Mouse (Mus musculus) small intestine, adult 2 months (tissue): ENCODE results near the gene Ndufv2.

Source experiments
- CTCF ChIP-seq: fragments of 200-500 bp; IDR thresholded peaks from 2 replicates; pipeline ENCODE4 v1.5.1; 2012; ENCODE audit warnings: low read depth, mild to moderate bottlenecking, control low read depth, inconsistent platforms, low read length, moderate library complexity, mixed read lengths; ENCODE audit not compliant: insufficient replicate concordance, insufficient read length; ENCODE audit errors: extremely low read depth
- POLR2A ChIP-seq: fragments of 200-500 bp; IDR thresholded peaks from 2 replicates; pipeline ENCODE4 v1.6.1; 2012; ENCODE audit warnings: low read depth, mild to moderate bottlenecking, control low read depth, inconsistent platforms, low read length, moderate library complexity

DNA sequence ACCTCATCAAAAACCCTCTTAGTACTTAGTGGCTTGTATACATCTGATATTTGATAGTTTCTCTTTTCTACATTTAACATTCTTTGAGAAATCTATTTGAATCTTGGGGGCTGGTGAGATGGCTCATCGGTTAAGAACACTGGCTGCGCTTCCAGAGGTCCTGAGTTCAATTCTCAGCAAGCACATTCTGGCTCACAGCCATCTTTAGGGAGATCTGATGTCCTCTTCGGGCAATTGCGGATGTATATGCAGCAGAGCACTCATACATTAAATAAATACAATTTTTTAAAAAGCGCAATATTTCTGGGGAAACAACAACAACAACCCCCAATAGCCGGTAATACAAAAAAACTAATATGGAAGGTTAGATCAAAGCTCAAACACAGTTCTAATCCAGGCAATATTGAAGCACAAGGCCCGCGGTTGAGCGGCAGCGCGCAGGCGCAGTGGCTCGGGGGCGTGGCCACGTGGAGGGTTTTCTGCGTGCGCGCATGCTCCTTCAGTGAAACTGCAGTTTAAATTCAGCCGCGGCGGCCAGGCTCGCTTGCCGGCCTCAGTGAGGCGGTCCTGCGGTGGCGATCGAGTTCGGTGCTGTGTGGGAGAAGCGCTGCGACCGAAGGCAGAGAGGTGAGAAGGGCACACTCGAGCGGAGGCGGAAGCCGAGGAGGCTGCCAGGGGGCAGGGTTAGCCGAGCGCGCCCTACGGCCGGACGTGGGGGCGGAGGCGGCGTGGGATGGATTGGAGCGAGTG is 21.9 kb upstream of the Ndufv2 start, which contains the start of gene Ddx11:
- TF ChIP-seq CTCF (no peak), POLR2A (peak; percentile 58; the same call in 1 of the 2 replicates)
